Mouse (Mus musculus): ENCODE data around the gene Clic1. TPM values are rescaled to one million over a fixed set of nuclear protein-coding genes. Genes with fewer than 3 reads are reported as not detected.

Clic1 gene
- total RNA-seq, 2 experiments from 2014 or later, result 9.9 to 11.6 TPM

- intact Hi-C loops (cut with DNase I), result no loop called here
- DNase-seq (ENCODE audit: low spot score in 2 of 2), result no peak
Measured at GRCm38 (mm10) chr17:35080710-35081109, 30.9 kb downstream of the Clic1 start.

GRCm38 (mm10) chr17:35082841-35083576 lies 33.2 kb downstream of the Clic1 start:
- intact Hi-C loops (cut with DNase I), result no loop called here
- no peak for DNase-seq (ENCODE audit: low spot score in 2 of 2)

- intact Hi-C loops (cut with DNase I), result no loop called here
- no peak for DNase-seq (ENCODE audit: low spot score in 2 of 2)
Measured at GRCm38 (mm10) chr17:35083929-35084497, 34.2 kb downstream of the Clic1 start.

- intact Hi-C loops (cut with DNase I), result no loop called here
- no peak for DNase-seq (ENCODE audit: low spot score in 2 of 2)
Measured at GRCm38 (mm10) chr17:35085208-35085865, 35.6 kb downstream of the Clic1 start, which contains the start of gene Ly6g6f. TSS of gene Ly6g6f (minus strand) at chr17:35085610.

- no peak for DNase-seq (ENCODE audit: low spot score in 2 of 2)
- intact Hi-C loops (cut with DNase I), result no loop called here
Measured at GRCm38 (mm10) chr17:35088151-35088550, 38.4 kb downstream of the Clic1 start.

DNA sequence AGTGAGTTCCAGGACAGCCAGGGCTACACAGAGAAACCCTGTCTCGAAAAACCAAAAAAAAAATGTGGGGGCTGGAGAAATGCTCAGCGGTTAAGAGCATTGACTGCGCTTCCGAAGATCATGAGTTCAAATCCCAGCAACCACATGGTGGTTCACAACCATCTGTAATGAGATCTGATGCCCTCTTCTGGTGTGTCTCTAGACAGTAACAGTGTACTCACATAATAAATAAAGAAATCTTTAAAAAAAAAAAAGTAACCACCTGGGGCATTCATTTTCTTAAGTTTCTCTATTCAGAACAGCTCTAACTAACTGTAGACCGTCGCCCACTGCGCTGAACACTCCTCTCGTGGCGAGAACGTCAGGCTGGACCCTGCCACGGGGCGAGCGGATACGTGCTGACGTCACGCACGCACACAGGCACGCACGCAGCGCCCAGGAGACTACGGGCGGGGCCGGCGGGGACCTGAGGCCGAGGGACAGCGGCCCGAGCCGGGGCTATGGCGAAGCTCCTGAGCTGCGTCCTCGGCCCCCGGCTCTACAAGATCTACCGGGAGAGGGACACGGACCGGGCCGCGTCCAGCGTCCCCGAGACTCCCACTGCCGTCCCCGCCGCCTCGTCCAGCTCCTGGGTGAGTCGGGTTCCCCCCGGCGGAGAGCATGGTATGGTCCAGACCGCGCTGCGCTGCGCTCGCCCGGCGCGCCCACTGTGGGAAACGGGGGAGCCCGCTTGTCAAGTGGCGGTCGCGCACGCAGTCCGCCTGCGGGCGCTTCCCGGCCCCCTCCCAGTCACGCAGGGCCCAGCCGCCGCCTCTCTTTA lies 39.3 kb downstream of the Clic1 start, which contains the start of gene Abhd16a:
Gene Abhd16a (plus strand): TSS at position 439 of the 820 bp plus-strand sequence.
- peak; percentile 97 to 98 for DNase-seq (ENCODE audit: low spot score in 2 of 2)
- intact Hi-C loops (cut with DNase I), result no loop called here

DNA sequence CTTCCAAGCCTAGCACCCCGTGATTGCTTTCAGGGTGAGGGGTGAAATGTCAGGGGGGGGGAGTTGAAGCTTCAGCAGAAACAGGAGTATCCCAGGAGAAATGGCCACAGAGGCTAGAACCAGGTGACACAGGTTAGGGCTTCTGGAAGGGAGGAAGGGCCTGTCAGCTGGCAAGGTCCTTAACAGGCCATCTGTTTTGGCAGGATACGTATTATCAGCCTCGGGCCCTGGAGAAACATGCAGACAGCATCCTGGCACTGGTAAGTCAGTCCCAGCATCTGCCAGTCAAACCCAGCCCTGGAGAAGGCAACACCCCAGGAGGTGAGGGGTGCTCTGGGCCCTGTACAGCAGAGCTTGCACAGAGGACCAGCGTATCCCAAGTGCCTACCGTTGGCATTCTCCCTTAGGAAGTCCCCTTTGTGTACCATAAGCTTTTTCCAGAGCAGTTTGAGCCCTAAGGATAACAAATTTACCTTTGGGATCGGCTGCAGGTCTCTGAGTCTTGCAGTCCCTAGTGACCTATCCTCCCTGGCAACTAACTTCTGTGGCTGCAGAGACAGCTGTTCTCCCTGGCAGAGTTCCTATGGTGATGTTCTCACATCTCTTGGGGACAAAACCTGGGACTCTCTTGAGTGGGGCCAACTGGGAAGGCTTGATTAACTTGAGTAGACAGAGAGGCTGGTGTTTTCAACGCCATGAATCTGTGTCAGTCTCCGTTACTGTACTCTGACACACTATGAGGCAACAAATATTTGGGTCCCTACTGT lies 40.6 kb downstream of the Clic1 start:
- DNase-seq (ENCODE audit: low spot score in 2 of 2), result no peak

DNA sequence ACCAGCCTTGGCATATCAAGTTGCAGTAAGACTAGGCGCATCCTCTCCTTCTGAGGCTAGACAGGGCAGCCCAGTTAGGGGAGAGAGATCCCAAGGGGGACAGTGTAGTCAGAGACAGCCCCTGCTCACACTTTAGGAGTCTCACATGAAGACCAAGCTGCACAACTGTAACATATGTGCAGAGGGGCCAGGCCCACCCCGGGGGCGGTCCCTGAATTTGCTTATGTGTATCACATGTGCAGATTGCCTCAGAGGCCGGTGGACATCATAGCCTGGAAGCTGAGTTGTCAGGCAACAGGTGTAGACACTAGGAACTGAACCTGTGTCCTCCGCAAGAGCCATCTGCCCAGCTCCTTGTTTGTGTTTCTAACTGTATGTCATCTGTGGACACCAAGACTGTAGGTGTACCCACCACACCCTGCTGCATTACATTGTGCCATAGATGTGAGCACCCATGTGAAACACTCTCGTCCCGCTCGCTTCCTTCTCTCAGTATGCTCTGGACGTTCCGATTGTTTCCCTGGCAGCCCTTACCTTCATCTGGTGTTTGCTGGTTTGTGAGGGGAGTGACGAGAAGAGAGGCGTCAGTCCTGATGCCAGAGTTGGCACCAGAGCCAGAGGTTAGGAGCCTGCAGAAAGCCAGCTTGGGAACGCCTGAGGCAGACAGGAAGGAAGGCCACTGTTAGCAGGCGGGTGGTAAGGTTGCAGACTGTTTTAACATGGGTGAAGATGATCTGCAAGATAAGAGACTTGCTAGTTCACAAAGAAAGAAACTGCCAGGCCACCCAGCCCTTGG lies 42.8 kb downstream of the Clic1 start:
- DNase-seq (ENCODE audit: low spot score in 2 of 2), result no peak
- intact Hi-C loops (cut with DNase I), result no loop called here

More for the DNA sequence above, 40.6 kb downstream of the Clic1 start:
- intact Hi-C loops (cut with DNase I), result no loop called here

DNA sequence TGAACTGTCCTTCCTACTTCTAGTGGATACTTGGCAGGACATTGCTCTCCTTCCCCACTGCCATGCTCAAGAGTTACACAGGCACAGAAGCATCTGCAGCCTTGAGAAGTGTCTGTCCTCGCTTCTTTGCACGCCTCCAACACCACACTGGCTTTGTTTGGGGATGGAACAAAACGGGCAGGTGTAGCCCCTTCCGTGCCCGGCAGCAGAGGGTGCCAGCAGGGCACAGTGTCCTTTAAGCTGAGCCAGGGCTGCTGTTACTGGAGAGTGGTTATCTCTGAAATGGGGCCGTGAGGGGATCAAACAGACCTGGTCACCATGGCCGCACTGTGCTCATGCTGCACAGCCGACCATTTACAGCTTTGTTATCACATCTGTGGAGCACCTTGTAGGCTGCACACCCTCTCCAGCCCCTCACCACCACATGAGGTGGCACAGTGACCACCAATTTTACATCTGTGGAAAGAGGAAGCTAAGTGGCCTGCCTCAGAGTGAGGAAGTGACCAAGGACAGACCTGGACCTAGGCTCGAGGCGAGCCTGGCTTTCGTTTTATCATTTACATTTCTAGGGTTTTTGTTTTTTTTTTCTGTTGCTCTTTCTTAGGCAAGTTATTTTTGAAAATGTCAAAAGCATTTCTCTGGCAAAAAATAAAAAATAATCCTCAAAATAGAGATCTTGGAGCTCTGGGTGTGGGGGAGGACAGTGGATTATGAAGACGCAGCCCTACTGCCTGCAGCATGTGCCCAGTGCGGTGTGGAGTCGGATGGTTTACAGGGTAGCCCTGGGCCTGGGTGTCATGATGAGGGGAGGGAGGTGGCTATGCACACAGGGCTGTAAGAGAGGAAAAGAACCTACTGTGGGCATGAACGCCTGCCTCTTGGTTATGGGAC lies 45.0 kb downstream of the Clic1 start:
- DNase-seq (ENCODE audit: low spot score in 2 of 2), result peak in 1 of 2 experiments; percentile 63
- intact Hi-C loops (cut with DNase I), result no loop called here

GRCm38 (mm10) chr17:35096597-35096996 lies 46.8 kb downstream of the Clic1 start:
- intact Hi-C loops (cut with DNase I), result no loop called here
- no peak for DNase-seq (ENCODE audit: low spot score in 2 of 2)

GRCm38 (mm10) chr17:35097164-35097655 lies 47.4 kb downstream of the Clic1 start:
- DNase-seq (ENCODE audit: low spot score in 2 of 2), result peak; percentile 41 to 82
- intact Hi-C loops (cut with DNase I), result no loop called here

GRCm38 (mm10) chr17:35100196-35100765 lies 50.5 kb downstream of the Clic1 start:
- intact Hi-C loops (cut with DNase I), result no loop called here
- no peak for DNase-seq (ENCODE audit: low spot score in 2 of 2)

DNA sequence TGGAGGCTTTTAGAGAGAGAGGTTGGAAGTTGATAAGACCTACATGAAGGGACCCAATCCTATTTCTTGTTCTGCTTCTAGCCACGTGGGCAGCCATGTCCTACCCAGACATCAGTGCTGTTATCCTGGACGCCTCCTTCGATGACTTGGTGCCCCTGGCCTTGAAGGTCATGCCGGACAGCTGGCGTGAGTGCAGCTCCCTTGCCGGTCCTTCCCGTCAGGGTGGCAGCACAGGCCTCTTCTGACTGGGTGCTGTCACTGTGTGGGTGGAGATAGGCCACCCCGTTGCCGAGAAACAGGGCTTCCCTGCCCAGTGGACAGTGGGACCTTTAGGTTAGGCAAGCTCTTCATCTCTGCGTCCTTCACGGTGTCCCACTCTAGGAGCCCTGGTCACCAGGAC lies 51.4 kb downstream of the Clic1 start:
- intact Hi-C loops (cut with DNase I), result no loop called here
- DNase-seq (ENCODE audit: low spot score in 2 of 2), result no peak

- no peak for DNase-seq (ENCODE audit: low spot score in 2 of 2)
- intact Hi-C loops (cut with DNase I), result no loop called here
Measured at GRCm38 (mm10) chr17:35102299-35102698, 52.5 kb downstream of the Clic1 start.

GRCm38 (mm10) chr17:35103221-35103690 lies 53.5 kb downstream of the Clic1 start:
- no peak for DNase-seq (ENCODE audit: low spot score in 2 of 2)
- intact Hi-C loops (cut with DNase I), result no loop called here

DNA sequence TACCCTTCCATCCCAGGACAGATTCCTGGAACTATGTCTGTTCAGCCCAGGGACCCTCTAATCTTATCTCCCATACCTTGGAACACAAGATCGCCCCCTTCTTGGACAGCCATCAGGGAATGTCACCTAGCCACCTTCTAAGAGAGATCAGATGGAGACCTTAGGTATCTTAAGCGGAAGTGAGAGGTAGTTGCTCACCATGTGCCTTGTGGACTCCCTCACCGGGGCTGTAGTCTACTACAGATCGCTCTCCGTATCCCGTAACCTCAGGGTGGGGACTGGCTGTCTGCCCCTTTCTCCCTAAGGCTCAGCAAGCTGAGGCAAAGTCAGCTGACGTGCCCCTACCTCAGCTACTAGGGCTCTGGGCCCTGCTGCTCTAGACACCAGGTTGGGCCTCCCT lies 54.3 kb downstream of the Clic1 start:
- intact Hi-C loops (cut with DNase I), result no loop called here
- DNase-seq (ENCODE audit: low spot score in 2 of 2), result no peak

GRCm38 (mm10) chr17:35104754-35105153 lies 55.0 kb downstream of the Clic1 start:
- DNase-seq (ENCODE audit: low spot score in 2 of 2), result no peak
- intact Hi-C loops (cut with DNase I), result no loop called here
